ENCODE assay signal across 21 mouse cellular contexts in the genomic region with DNA sequence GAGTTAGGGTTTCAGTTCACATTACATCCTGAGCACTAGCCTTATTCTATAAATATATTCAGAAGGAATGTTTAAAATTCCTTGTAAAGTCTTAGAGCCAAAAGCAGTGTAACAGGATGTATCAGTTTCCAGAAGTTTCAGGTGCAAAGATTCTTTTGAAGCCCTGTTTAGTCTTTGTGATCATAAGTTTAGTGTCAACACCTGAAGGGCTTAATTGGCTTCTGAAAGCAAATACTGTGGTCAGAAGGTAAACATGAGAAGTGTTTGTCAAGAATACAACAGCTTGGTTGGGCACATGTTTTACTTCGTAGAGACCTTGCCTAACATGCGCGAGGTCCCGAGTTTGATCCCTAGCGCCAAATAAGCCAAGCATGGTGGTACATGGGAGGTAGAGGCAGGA. TPM values are rescaled to one million over a fixed set of nuclear protein-coding genes. Genes with fewer than 3 reads are reported as not detected.
"Had no signal": no experiment of that assay in that cellular context is flagged by ENCODE, and none has a peak within 500 bp of the region (broad histone marks: within the 10 kb centered on the region; RNA-seq: fewer than 3 reads in every experiment).

No protein-coding gene starts in this region.

- H3K9ac ChIP-seq: limb, embryonic 12.5 days; limb, embryonic 15.5 days; midbrain, embryonic 12.5 days; neural tube, embryonic 13.5 days; stomach, embryonic 15.5 days had no signal

- H3K9me3 ChIP-seq: limb, embryonic 12.5 days; limb, embryonic 15.5 days; midbrain, embryonic 12.5 days; neural tube, embryonic 13.5 days; stomach, embryonic 15.5 days had no signal

- H3K4me3 ChIP-seq: limb, embryonic 15.5 days; midbrain, embryonic 12.5 days; myocyte; neural tube, embryonic 13.5 days; stomach, embryonic 15.5 days had no signal

- H3K27ac ChIP-seq: limb, embryonic 12.5 days; limb, embryonic 15.5 days; midbrain, embryonic 12.5 days; neural tube, embryonic 13.5 days; stomach, embryonic 15.5 days had no signal

- H3K4me1 ChIP-seq: midbrain, embryonic 12.5 days; stomach, embryonic 15.5 days had no signal

- H3K27me3 ChIP-seq: limb, embryonic 12.5 days; limb, embryonic 15.5 days; midbrain, embryonic 12.5 days; neural tube, embryonic 13.5 days; stomach, embryonic 15.5 days had no signal

- DNase-seq: kidney, postnatal 4 days; left cerebral cortex, postnatal 4 days; retina, postnatal 1 day; right cerebral cortex, postnatal 25 days; spleen, adult 18-20 months; thymus, postnatal 25 days had no signal

- ATAC-seq: intestine, postnatal 0 days; midbrain, embryonic 16.5 days had no signal

RNA-seq across cellular contexts. Expression of a gene that starts 1.7 kb away (rescaled TPM):
- total RNA-seq: megakaryocyte-erythroid progenitor cell, adult 5-6 weeks; monocyte, adult 5-6 weeks had no signal

RNA-seq across cellular contexts. Expression of a gene that starts 32.0 kb away (rescaled TPM):
- total RNA-seq: layer of hippocampus, adult 18-20 months; layer of hippocampus, postnatal 14 days; left cerebral cortex, adult 8-10 months; left cerebral cortex, postnatal 14 days; left cerebral cortex, postnatal 4 days; megakaryocyte-erythroid progenitor cell, adult 5-6 weeks; monocyte, adult 5-6 weeks; neutrophil, adult 5-6 weeks had no signal
